Mouse (Mus musculus) telencephalon, adult 2 months (tissue): ENCODE results near the gene Rgma.

Experiments
- DNase-seq: peaks from one replicate; pipeline ENCODE4 v3.0.0-alpha.2; 2011; ENCODE audit warnings: low read depth, low spot score

Rgma gene

GRCm38 (mm10) chr7:73375257-73376100, at the start of gene Rgma:
Gene Rgma (plus strand): TSS chr7:73375509.
- DNase-seq, result no peak

GRCm38 (mm10) chr7:73326236-73326635, 49.1 kb upstream of the Rgma start:
- DNase-seq, result no peak

GRCm38 (mm10) chr7:73326680-73327079, 48.6 kb upstream of the Rgma start:
- peak; percentile 38 for DNase-seq

GRCm38 (mm10) chr7:73327193-73327592, 48.1 kb upstream of the Rgma start:
- no peak for DNase-seq

GRCm38 (mm10) chr7:73327652-73328051, 47.7 kb upstream of the Rgma start:
- DNase-seq, result no peak

- no peak for DNase-seq
Measured at GRCm38 (mm10) chr7:73328653-73329207, 46.6 kb upstream of the Rgma start.

GRCm38 (mm10) chr7:73330754-73331153, 44.6 kb upstream of the Rgma start:
- DNase-seq, result peak; percentile 79

- DNase-seq, result no peak
Measured at GRCm38 (mm10) chr7:73331645-73332044, 43.7 kb upstream of the Rgma start.

- DNase-seq, result no peak
Measured at GRCm38 (mm10) chr7:73333398-73333988, 41.8 kb upstream of the Rgma start.

- DNase-seq, result no peak
Measured at GRCm38 (mm10) chr7:73334883-73335282, 40.4 kb upstream of the Rgma start.

GRCm38 (mm10) chr7:73336380-73336779, 38.9 kb upstream of the Rgma start:
- no peak for DNase-seq

GRCm38 (mm10) chr7:73338353-73338752, 37.0 kb upstream of the Rgma start:
- DNase-seq, result no peak

GRCm38 (mm10) chr7:73343852-73344251, 31.5 kb upstream of the Rgma start:
- no peak for DNase-seq

GRCm38 (mm10) chr7:73348585-73349124, 26.7 kb upstream of the Rgma start:
- no peak for DNase-seq

GRCm38 (mm10) chr7:73349158-73349557, 26.2 kb upstream of the Rgma start:
- no peak for DNase-seq

GRCm38 (mm10) chr7:73355229-73355628, 20.1 kb upstream of the Rgma start:
- DNase-seq, result no peak

GRCm38 (mm10) chr7:73356901-73357300, 18.4 kb upstream of the Rgma start:
- DNase-seq, result no peak

- no peak for DNase-seq
Measured at GRCm38 (mm10) chr7:73357626-73358025, 17.7 kb upstream of the Rgma start.

- DNase-seq, result no peak
Measured at GRCm38 (mm10) chr7:73365511-73365910, 9.8 kb upstream of the Rgma start.

- DNase-seq, result no peak
Measured at GRCm38 (mm10) chr7:73365965-73366364, 9.3 kb upstream of the Rgma start.

- no peak for DNase-seq
Measured at GRCm38 (mm10) chr7:73367681-73368464, 7.4 kb upstream of the Rgma start.

- no peak for DNase-seq
Measured at GRCm38 (mm10) chr7:73369992-73370391, 5.3 kb upstream of the Rgma start.
